Mouse (Mus musculus): Measurements from ENCODE around the gene Dusp28.

The Dusp28 gene

GRCm38 (mm10) chr1:92908664-92909063 is 1.9 kb downstream of the Dusp28 start:
- DNase-seq, result no peak

GRCm38 (mm10) chr1:92909068-92909467 is 2.3 kb downstream of the Dusp28 start:
- peak; percentile 50 for DNase-seq

- peak; percentile 86 for DNase-seq
Observed at GRCm38 (mm10) chr1:92910239-92910885, 3.6 kb downstream of the Dusp28 start, which contains the start of gene Rnpepl1. Rnpepl1 (plus strand) TSS chr1:92910783.

GRCm38 (mm10) chr1:92910925-92911720 is 4.3 kb downstream of the Dusp28 start:
- DNase-seq, result peak; percentile 57

GRCm38 (mm10) chr1:92911721-92912138 is 4.9 kb downstream of the Dusp28 start:
- DNase-seq, result no peak

- peak; percentile 48 for DNase-seq
Observed at GRCm38 (mm10) chr1:92912286-92912685, 5.5 kb downstream of the Dusp28 start.

GRCm38 (mm10) chr1:92914239-92914638 is 7.5 kb downstream of the Dusp28 start:
- no peak for DNase-seq

- no peak for DNase-seq
Observed at GRCm38 (mm10) chr1:92914993-92915392, 8.2 kb downstream of the Dusp28 start.

- DNase-seq, result no peak
Observed at GRCm38 (mm10) chr1:92916725-92917124, 9.9 kb downstream of the Dusp28 start.

- no peak for DNase-seq
Observed at GRCm38 (mm10) chr1:92919151-92919550, 12.4 kb downstream of the Dusp28 start.

- DNase-seq, result no peak
Observed at GRCm38 (mm10) chr1:92919775-92920174, 13.0 kb downstream of the Dusp28 start.

- no peak for DNase-seq
Observed at GRCm38 (mm10) chr1:92920474-92921200, 13.9 kb downstream of the Dusp28 start.

GRCm38 (mm10) chr1:92921496-92921895 is 14.7 kb downstream of the Dusp28 start:
- DNase-seq, result no peak

GRCm38 (mm10) chr1:92930171-92930706 is 23.5 kb downstream of the Dusp28 start:
- DNase-seq, result no peak

- DNase-seq, result no peak
Observed at GRCm38 (mm10) chr1:92933611-92934010, 26.8 kb downstream of the Dusp28 start.

- peak; percentile 90 for DNase-seq
Observed at GRCm38 (mm10) chr1:92934182-92934827, 27.5 kb downstream of the Dusp28 start, which contains the start of gene Capn10. Capn10 (plus strand) TSS chr1:92934376.

- DNase-seq, result no peak
Observed at GRCm38 (mm10) chr1:92935054-92935962, 28.5 kb downstream of the Dusp28 start.

- no peak for DNase-seq
Observed at GRCm38 (mm10) chr1:92935977-92936376, 29.2 kb downstream of the Dusp28 start.

GRCm38 (mm10) chr1:92936467-92936866 is 29.7 kb downstream of the Dusp28 start:
- no peak for DNase-seq

GRCm38 (mm10) chr1:92937797-92938196 is 31.0 kb downstream of the Dusp28 start:
- no peak for DNase-seq

GRCm38 (mm10) chr1:92939746-92940145 is 33.0 kb downstream of the Dusp28 start:
- DNase-seq, result no peak
